In genomic region chr11:120783426-120784063, GRCm38 (mm10) we compare ENCODE assay signal across 8 mouse cellular contexts. TPM values are rescaled to one million over a fixed set of nuclear protein-coding genes. Genes with fewer than 3 reads are reported as not detected.
DNase-seq lines count a peak whose midpoint lies in the region; ATAC-seq lines count a peak whose summit lies in the region.

No protein-coding gene starts in this region.

- peak overlapping the region; percentile 91 for H3K4me2 ChIP-seq in lung, embryonic 15.5 days
- H3K4me2 ChIP-seq in embryonic facial prominence, embryonic 11.5 days (ENCODE audit: low read depth, low read length): peak overlapping the region; percentile 68
- peak overlapping the region; percentile 94 for H3K4me2 ChIP-seq in hindbrain, embryonic 14.5 days (replicated peaks)
- H3K4me2 ChIP-seq in midbrain, embryonic 11.5 days: peak overlapping the region; percentile 97

- 0 out of 2 replicates have a peak, but pooled peaks have one; percentile 1 for ATAC-seq in lung, embryonic 15.5 days (ENCODE audit: borderline replicate concordance, extremely low read depth, low FRiP score, low TSS enrichment)
- no peak; the same call in 1 of the 2 replicates for ATAC-seq in embryonic facial prominence, embryonic 11.5 days (replicated peaks; ENCODE audit: insufficient number of reproducible peaks, low FRiP score, low TSS enrichment, low read depth)
- ATAC-seq in hindbrain, embryonic 14.5 days (ENCODE audit: low FRiP score): 0 out of 2 replicates have a peak, but pooled peaks have one; percentile 18
- peak; percentile 41; the same call in 1 of the 2 replicates for ATAC-seq in midbrain, embryonic 11.5 days (ENCODE audit: low FRiP score)

- peak overlapping the region; percentile 76 for H3K27ac ChIP-seq in lung, embryonic 15.5 days
- H3K27ac ChIP-seq in embryonic facial prominence, embryonic 11.5 days (replicated peaks; ENCODE audit: low read depth, low read length): peak overlapping the region; percentile 62; the same call in 1 of the 2 replicates
- peak overlapping the region; percentile 84 for H3K27ac ChIP-seq in hindbrain, embryonic 14.5 days
- H3K27ac ChIP-seq in midbrain, embryonic 11.5 days (ENCODE audit: low read depth, low read length): peak overlapping the region; percentile 40; the same call in 1 of the 2 replicates

- DNase-seq in lung, postnatal 25 days (ENCODE audit: low spot score): no peak
- DNase-seq in embryonic facial prominence, embryonic 11.5 days (ENCODE audit: low spot score): no peak
- peak; percentile 28 for DNase-seq in hindbrain, embryonic 14.5 days (ENCODE audit: low spot score)
- DNase-seq in midbrain, embryonic 11.5 days (ENCODE audit: low spot score, missing footprints): peak; percentile 94
- no peak for DNase-seq in Muller cell, postnatal 12 days (ENCODE audit: inconsistent ontology term)
- no peak for DNase-seq in adrenal gland, adult 8-10 months
- DNase-seq in layer of hippocampus, adult 11-12 months (ENCODE audit: low spot score): no peak

- peak overlapping the region; percentile 94 for H3K9ac ChIP-seq in lung, embryonic 15.5 days
- H3K9ac ChIP-seq in embryonic facial prominence, embryonic 11.5 days (replicated peaks; ENCODE audit: low read length): peak overlapping the region; percentile 91
- peak overlapping the region; percentile 98 for H3K9ac ChIP-seq in hindbrain, embryonic 14.5 days
- peak overlapping the region; percentile 91 for H3K9ac ChIP-seq in midbrain, embryonic 11.5 days (ENCODE audit: low read length)

- H3K9me3 ChIP-seq in lung, embryonic 15.5 days: no peaks in the 10 kb centered on the region
- no peaks in the 10 kb centered on the region for H3K9me3 ChIP-seq in embryonic facial prominence, embryonic 11.5 days (replicated peaks; ENCODE audit: control insufficient read depth, low read length)
- H3K9me3 ChIP-seq in hindbrain, embryonic 14.5 days (ENCODE audit: control insufficient read depth, low read length): no peaks in the 10 kb centered on the region
- H3K9me3 ChIP-seq in midbrain, embryonic 11.5 days (ENCODE audit: control insufficient read depth, low read length): no peaks in the 10 kb centered on the region

- peak overlapping the region; percentile 98 for H3K4me3 ChIP-seq in lung, embryonic 15.5 days
- peak overlapping the region; percentile 97 for H3K4me3 ChIP-seq in embryonic facial prominence, embryonic 11.5 days (ENCODE audit: low read depth, low read length)
- H3K4me3 ChIP-seq in hindbrain, embryonic 14.5 days (replicated peaks; ENCODE audit: low read length): peak overlapping the region; percentile 99
- H3K4me3 ChIP-seq in midbrain, embryonic 11.5 days (ENCODE audit: low read depth, low read length): peak overlapping the region; percentile 99

- WGBS in lung, embryonic 15.5 days: 1% methylated on average over 42 of the region's 42 CpGs
- WGBS in embryonic facial prominence, embryonic 11.5 days: 2% methylated on average over 42 of the region's 42 CpGs
- WGBS in hindbrain, embryonic 14.5 days: 1% methylated on average over 42 of the region's 42 CpGs
- 2% methylated on average over 42 of the region's 42 CpGs for WGBS in midbrain, embryonic 11.5 days

- H3K36me3 ChIP-seq in lung, embryonic 15.5 days: peaks cover 34% of the 10 kb centered on the region
- H3K36me3 ChIP-seq in embryonic facial prominence, embryonic 11.5 days (replicated peaks; ENCODE audit: control insufficient read depth, insufficient read depth, low read depth, low read length): peaks cover 2% of the 10 kb centered on the region; the same call in 1 of the 2 replicates
- peaks cover 67% of the 10 kb centered on the region for H3K36me3 ChIP-seq in hindbrain, embryonic 14.5 days (replicated peaks; ENCODE audit: control insufficient read depth, insufficient read depth)
- no peaks in the 10 kb centered on the region; the same call in 1 of the 2 replicates for H3K36me3 ChIP-seq in midbrain, embryonic 11.5 days (ENCODE audit: control insufficient read depth, insufficient read depth, low read length)

- H3K4me1 ChIP-seq in lung, embryonic 15.5 days: peaks cover 18% of the 10 kb centered on the region
- peaks cover 9% of the 10 kb centered on the region for H3K4me1 ChIP-seq in embryonic facial prominence, embryonic 11.5 days (ENCODE audit: control insufficient read depth, insufficient read depth, low read length)
- H3K4me1 ChIP-seq in hindbrain, embryonic 14.5 days (replicated peaks; ENCODE audit: control insufficient read depth, insufficient read depth, low read length): peaks cover 16% of the 10 kb centered on the region
- H3K4me1 ChIP-seq in midbrain, embryonic 11.5 days (ENCODE audit: control insufficient read depth, insufficient read depth, low read length): peaks cover 15% of the 10 kb centered on the region

- H3K27me3 ChIP-seq in lung, embryonic 15.5 days: no peaks in the 10 kb centered on the region
- no peaks in the 10 kb centered on the region for H3K27me3 ChIP-seq in embryonic facial prominence, embryonic 11.5 days (ENCODE audit: control insufficient read depth, insufficient read depth, low read length)
- H3K27me3 ChIP-seq in hindbrain, embryonic 14.5 days (ENCODE audit: control insufficient read depth, insufficient read depth, low read length): no peaks in the 10 kb centered on the region
- no peaks in the 10 kb centered on the region for H3K27me3 ChIP-seq in midbrain, embryonic 11.5 days (ENCODE audit: control insufficient read depth, insufficient read depth, low read length)

RNA-seq across cellular contexts. Expression of gene Rfng, which starts 0.5 kb away (rescaled TPM):
- 35.4 and 38.3 TPM in 2 replicates for polyA plus RNA-seq in lung, embryonic 15.5 days (2015; fragmentation: Nextera tagmentation; extraction: Ambion mirVana)
- 16.2 and 21.2 TPM in 2 replicates for polyA plus RNA-seq in embryonic facial prominence, embryonic 11.5 days (2014; fragmentation: Nextera tagmentation; extraction: Ambion mirVana)
- polyA plus RNA-seq in hindbrain, embryonic 14.5 days (2014; fragmentation: Nextera tagmentation; extraction: Ambion mirVana): 86.1 and 87.0 TPM in 2 replicates
- 28.2 and 30.6 TPM in 2 replicates for polyA plus RNA-seq in midbrain, embryonic 11.5 days (2014; fragmentation: Nextera tagmentation; extraction: Ambion mirVana)
- 10 to 100 TPM; 17.3 to 21.4 (median 20.5) TPM for total RNA-seq in adrenal gland, adult 8-10 months (2022)

RNA-seq across cellular contexts. Expression of gene Gps1, which starts 0.5 kb away (rescaled TPM):
- polyA plus RNA-seq in lung, embryonic 15.5 days (2015; fragmentation: Nextera tagmentation; extraction: Ambion mirVana): 205 and 213 TPM in 2 replicates
- polyA plus RNA-seq in embryonic facial prominence, embryonic 11.5 days (2014; fragmentation: Nextera tagmentation; extraction: Ambion mirVana): 262 and 276 TPM in 2 replicates
- polyA plus RNA-seq in hindbrain, embryonic 14.5 days (2014; fragmentation: Nextera tagmentation; extraction: Ambion mirVana): 288 and 307 TPM in 2 replicates
- 254 and 269 TPM in 2 replicates for polyA plus RNA-seq in midbrain, embryonic 11.5 days (2014; fragmentation: Nextera tagmentation; extraction: Ambion mirVana)
- 100 to 1,000 TPM; 138 to 150 (median 147) TPM for total RNA-seq in adrenal gland, adult 8-10 months (2022)

RNA-seq across cellular contexts. Expression of gene Dus1l, which starts 12.7 kb away (rescaled TPM):
- 84.3 and 90.4 TPM in 2 replicates for polyA plus RNA-seq in lung, embryonic 15.5 days (2015; fragmentation: Nextera tagmentation; extraction: Ambion mirVana)
- 72.4 and 72.8 TPM in 2 replicates for polyA plus RNA-seq in embryonic facial prominence, embryonic 11.5 days (2014; fragmentation: Nextera tagmentation; extraction: Ambion mirVana)
- 43.8 and 43.9 TPM in 2 replicates for polyA plus RNA-seq in hindbrain, embryonic 14.5 days (2014; fragmentation: Nextera tagmentation; extraction: Ambion mirVana)
- 73.6 and 76.9 TPM in 2 replicates for polyA plus RNA-seq in midbrain, embryonic 11.5 days (2014; fragmentation: Nextera tagmentation; extraction: Ambion mirVana)
- total RNA-seq in adrenal gland, adult 8-10 months (2022): 10 to 100 TPM; 62.8 to 71.6 (median 70.5) TPM

RNA-seq across cellular contexts. Expression of gene Hmga1b, which starts 21.0 kb away (rescaled TPM):
- 3.9 and 4.8 TPM in 2 replicates for polyA plus RNA-seq in lung, embryonic 15.5 days (2015; fragmentation: Nextera tagmentation; extraction: Ambion mirVana)
- 9.0 and 11.0 TPM in 2 replicates for polyA plus RNA-seq in embryonic facial prominence, embryonic 11.5 days (2014; fragmentation: Nextera tagmentation; extraction: Ambion mirVana)
- 1.8 and 2.2 TPM in 2 replicates for polyA plus RNA-seq in hindbrain, embryonic 14.5 days (2014; fragmentation: Nextera tagmentation; extraction: Ambion mirVana)
- polyA plus RNA-seq in midbrain, embryonic 11.5 days (2014; fragmentation: Nextera tagmentation; extraction: Ambion mirVana): 8.2 and 9.1 TPM in 2 replicates
- total RNA-seq in adrenal gland, adult 8-10 months (2022): 10 to 100 TPM in 3 of 4 experiments, 1 to 10 TPM in 1; 9.3 to 13.1 (median 11.6) TPM

RNA-seq across cellular contexts. Expression of gene Fasn, which starts 40.8 kb away (rescaled TPM):
- polyA plus RNA-seq in lung, embryonic 15.5 days (2015; fragmentation: Nextera tagmentation; extraction: Ambion mirVana): 49.0 and 53.2 TPM in 2 replicates
- polyA plus RNA-seq in embryonic facial prominence, embryonic 11.5 days (2014; fragmentation: Nextera tagmentation; extraction: Ambion mirVana): 56.1 and 66.1 TPM in 2 replicates
- polyA plus RNA-seq in hindbrain, embryonic 14.5 days (2014; fragmentation: Nextera tagmentation; extraction: Ambion mirVana): 119 and 135 TPM in 2 replicates
- polyA plus RNA-seq in midbrain, embryonic 11.5 days (2014; fragmentation: Nextera tagmentation; extraction: Ambion mirVana): 80.8 and 94.6 TPM in 2 replicates
- 1,000 to 10,000 TPM in 1 of 4 experiments, 100 to 1,000 TPM in 3; 300 to 1,377 (median 701) TPM for total RNA-seq in adrenal gland, adult 8-10 months (2022)

Comparison
In these comparisons a context has a peak if more than half of its experiments do, and no peak if none do; other contexts are left out.
1. DNase-seq: peak in hindbrain, embryonic 14.5 days (single experiment) and midbrain, embryonic 11.5 days (single experiment); none in lung, postnatal 25 days (single experiment), embryonic facial prominence, embryonic 11.5 days (single experiment), Muller cell, postnatal 12 days (single experiment), adrenal gland, adult 8-10 months (single experiment) and layer of hippocampus, adult 11-12 months (single experiment).
2. Peak in every context shown above with its lines, with median percentiles within 50 percentile points of each other: H3K27ac ChIP-seq, H3K4me2 ChIP-seq, H3K4me3 ChIP-seq and H3K9ac ChIP-seq.